8 mouse cellular contexts compared by ENCODE assay signal in genomic region chr11:43586324-43587090, GRCm38 (mm10). TPM values are rescaled to one million over a fixed set of nuclear protein-coding genes. Genes with fewer than 3 reads are reported as not detected.
DNase-seq lines count a peak whose midpoint lies in the region; TF ChIP-seq lines count a peak whose summit lies in the region.
"Had no signal": no experiment of that assay in that cellular context is flagged by ENCODE, and none has a peak within 500 bp of the region (broad histone marks: within the 10 kb centered on the region; RNA-seq: fewer than 3 reads in every experiment).

TSS of gene 4933415A04Rik (plus strand) at chr11:43587040.

- H3K4me3 ChIP-seq in cortical plate, adult 2 months (ENCODE audit: insufficient read depth, low read length) = no peak within 1 kb of the TSS
- H3K4me3 ChIP-seq: limb, embryonic 12.5 days had no signal

- no peak for TF ChIP-seq POLR2A in cortical plate, adult 2 months (IDR thresholded peaks at IDR 0.05; ENCODE audit: extremely low read depth, insufficient read depth, low read length)

- no peak within 1 kb of the TSS for H3K27ac ChIP-seq in cortical plate, adult 2 months (ENCODE audit: insufficient read depth, low read length)
- H3K27ac ChIP-seq: limb, embryonic 12.5 days had no signal

- no peaks in the 10 kb centered on the region for H3K4me1 ChIP-seq in cortical plate, adult 2 months (ENCODE audit: control insufficient read depth, insufficient read depth, low read length)
- H3K4me1 ChIP-seq: limb, embryonic 12.5 days had no signal

- DNase-seq in ES-CJ7 (ENCODE audit: low read depth, low spot score) = peak; percentile 93
- DNase-seq in adipocyte (ENCODE audit: low spot score) = peak; percentile 67
- peak; percentile 80 for DNase-seq in heart, adult 8-10 months (ENCODE audit: low spot score)
- DNase-seq in kidney, postnatal 10 days = peak; percentile 89
- peak; percentile 52 to 70 for DNase-seq in lung, adult 18-20 months
- peak; percentile 69 for DNase-seq in right cerebral cortex, postnatal 14 days

- peak; percentile 57 for TF ChIP-seq CTCF in cortical plate, adult 2 months (IDR thresholded peaks at IDR 0.05; ENCODE audit: extremely low read depth, insufficient read depth, low read length)

RNA-seq across cellular contexts. Expression of gene 4933415A04Rik, which starts in this region (rescaled TPM):
- polyA plus RNA-seq in cortical plate, adult 2 months (2012; rRNA removed) = 0.38 and 0.40 TPM in 2 replicates
- total RNA-seq in heart, adult 8-10 months (2022) = under 1 TPM; 0.22 to 0.57 (median 0.48) TPM

Comparison
In these comparisons a context has a peak if more than half of its experiments do, and no peak if none do; other contexts are left out.
1. Peak in DNase-seq in heart, adult 8-10 months; RNA of the gene not detected or under 1 TPM.